Mouse (Mus musculus) B cell, adult (primary cell): ENCODE data around the gene Btbd8. TPM values are rescaled to one million over a fixed set of nuclear protein-coding genes. Genes with fewer than 3 reads are reported as not detected.

ENCODE experiments used
- total RNA-seq: library from RNA; stranded (reverse); gene quantifications from 4 replicates; pipeline ENCODE4 v1.2.4, GENCODE M21; 2023; ENCODE audit not compliant: inconsistent age

Btbd8 gene
- 13.8 to 17.9 TPM (median 16.0 TPM) in 4 replicates for total RNA-seq

GRCm38 (mm10) chr5:107437464-107438281 lies at the start of gene Btbd8:
Gene Btbd8 (plus strand): TSS chr5:107437997.

DNA sequence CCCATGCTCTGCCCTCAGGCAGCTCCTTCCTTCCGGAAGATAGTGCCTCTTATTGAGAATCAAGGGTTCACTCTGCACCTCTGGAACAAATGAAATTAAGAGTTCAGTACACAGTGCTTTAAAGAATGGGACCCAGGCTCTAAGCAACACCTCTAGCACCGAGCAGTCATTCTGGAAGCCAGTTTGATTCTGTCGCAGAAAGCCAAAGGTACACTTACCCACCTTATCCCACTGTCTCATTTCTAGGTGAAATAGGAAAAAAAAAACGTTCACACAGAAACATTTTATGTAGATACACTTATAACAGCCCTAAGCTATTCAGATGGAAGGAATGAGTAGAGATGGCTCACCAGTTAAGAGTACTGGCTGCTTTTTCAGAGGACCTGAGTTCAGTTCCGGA lies 35.4 kb upstream of the Btbd8 start, which contains the start of gene Ephx4:
TSS of gene Ephx4 (plus strand) at position 301 of the 400 bp plus-strand sequence.

DNA sequence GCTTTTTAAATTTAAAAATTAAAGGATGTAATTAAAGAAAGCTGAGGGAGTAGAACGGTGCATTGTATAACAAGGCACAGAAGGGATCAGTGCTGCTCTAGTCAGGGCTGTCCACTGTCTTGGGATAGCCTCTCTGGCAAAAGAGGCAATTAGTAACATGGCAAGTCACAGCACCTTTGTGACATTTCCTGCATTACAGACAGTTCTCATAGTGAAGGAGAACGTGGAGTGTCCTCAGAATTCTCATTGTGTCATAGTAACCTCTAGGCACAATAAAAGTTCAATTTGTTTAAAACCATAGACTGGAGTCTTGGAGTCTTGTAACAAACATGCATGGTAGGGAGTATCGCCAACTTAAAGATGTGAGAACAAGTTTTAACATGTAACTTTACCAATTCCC lies 6.5 kb upstream of the Btbd8 start, which contains the start of gene Lpcat2b:
TSS of gene Lpcat2b (plus strand) at position 301 of the 400 bp plus-strand sequence.

GRCm38 (mm10) chr5:107507321-107507720 lies 69.5 kb downstream of the Btbd8 start, which contains the start of gene Gm42669:
Gene Gm42669 (plus strand): TSS chr5:107507621.

GRCm38 (mm10) chr5:107534581-107534980 lies 96.8 kb downstream of the Btbd8 start, which contains the start of gene 1700028K03Rik:
Gene 1700028K03Rik (plus strand): TSS chr5:107534709.

Other genes starting within 250 kb of the Btbd8 start
- 0.38 to 0.54 TPM (median 0.47 TPM) in 4 replicates for gene Tgfbr3, start 148.4 kb upstream of the Btbd8 start, total RNA-seq
- 0.51 to 1.3 TPM (median 0.65 TPM) in 4 replicates for gene Brdt, start 106.8 kb upstream of the Btbd8 start, total RNA-seq
- gene Ephx4, start 35.3 kb upstream of the Btbd8 start, total RNA-seq = not detected in 4 replicates
- not detected in 4 replicates for gene Lpcat2b, start 6.4 kb upstream of the Btbd8 start, total RNA-seq
- 0.32 TPM in 1 of 4 replicates, not detected in the others for gene Gm42669, start 69.6 kb downstream of the Btbd8 start, total RNA-seq
- gene 1700028K03Rik, start 96.7 kb downstream of the Btbd8 start, total RNA-seq = 0.09 TPM in 1 of 4 replicates, not detected in the others
- gene Rpap2, start 159.4 kb downstream of the Btbd8 start, total RNA-seq = 15.3 to 21.4 TPM (median 19.4 TPM) in 4 replicates
- gene Glmn, start 159.9 kb downstream of the Btbd8 start, total RNA-seq = 9.7 to 16.9 TPM (median 13.4 TPM) in 4 replicates